Mouse (Mus musculus) CD4-positive helper T cell, adult 2 months (primary cell): Measurements from ENCODE around the gene Kcnj8.

ENCODE experiments used
- DNase-seq: peaks from one replicate; pipeline ENCODE4 v3.0.0-alpha.2; 2012; ENCODE audit warnings: low read depth, missing footprints, low spot score

Gene Kcnj8

DNA sequence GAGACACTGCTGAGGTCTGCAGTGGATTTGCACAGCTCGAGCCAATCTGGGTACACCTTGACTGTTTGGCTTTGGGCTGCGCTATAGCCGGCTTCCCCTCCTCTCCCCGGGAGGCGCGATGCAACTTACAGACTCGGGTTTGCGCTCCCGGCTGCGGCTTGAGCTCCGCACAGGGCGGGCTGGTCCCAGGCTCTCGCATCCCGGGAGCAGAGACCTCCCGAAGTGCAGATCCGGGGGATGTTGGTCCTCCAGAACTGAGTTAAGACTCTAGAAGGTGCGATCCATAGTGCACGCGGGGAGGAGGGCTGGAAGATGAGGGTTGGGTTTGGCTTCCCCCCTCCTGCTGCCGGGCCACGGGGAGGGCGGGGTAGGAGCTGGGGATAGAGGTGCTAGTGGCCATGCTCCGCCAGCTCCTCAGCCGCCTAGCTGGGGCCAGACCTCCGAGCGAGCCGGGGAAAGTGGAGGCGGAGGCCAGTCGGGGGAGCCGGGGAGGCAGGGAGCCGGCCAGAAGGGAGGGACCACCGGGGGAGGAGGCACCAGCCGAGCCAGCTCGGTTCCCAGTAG is at the start of gene Kcnj8:
Kcnj8 (minus strand) TSS at position 560 of the 564 bp plus-strand sequence.
- peak; percentile 21 for DNase-seq

DNA sequence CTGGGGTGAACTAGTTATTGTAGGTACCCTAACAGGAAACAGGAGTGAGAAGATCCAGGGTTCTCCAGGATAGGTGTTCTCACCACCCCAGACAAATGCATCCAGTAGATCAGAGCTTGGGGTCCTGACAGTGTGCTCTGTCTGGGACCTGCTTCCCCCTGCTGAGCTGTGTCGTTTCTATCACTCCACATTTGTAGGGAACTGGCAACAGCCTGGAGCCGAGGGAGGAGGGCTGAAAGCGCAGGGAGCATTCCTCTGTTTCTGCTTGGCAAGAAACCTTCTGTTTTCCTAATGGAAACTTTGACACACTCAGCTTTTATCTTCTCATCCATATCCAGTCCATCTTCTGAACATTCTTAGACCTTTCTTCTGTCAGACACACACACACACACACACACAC is 45.2 kb upstream of the Kcnj8 start:
- DNase-seq, result no peak

DNA sequence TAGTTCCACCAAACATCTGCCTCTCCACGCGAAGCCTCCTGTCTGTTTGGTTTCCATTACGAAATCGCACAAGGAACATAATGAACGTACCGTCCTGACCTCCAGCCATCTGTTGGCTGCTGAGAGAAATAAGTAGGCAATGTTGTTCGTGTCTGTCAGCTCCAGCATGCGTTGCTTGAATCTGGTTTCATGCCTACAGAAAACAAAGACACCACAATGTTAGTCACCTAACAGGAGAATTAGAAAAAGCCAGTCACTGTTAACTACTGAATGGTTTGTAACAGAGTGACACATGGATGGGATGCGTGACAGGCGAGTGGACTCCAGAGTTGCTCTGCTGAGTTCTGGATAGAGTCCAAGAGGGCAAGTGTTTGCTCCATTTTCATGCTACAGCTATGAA is 42.9 kb upstream of the Kcnj8 start:
- no peak for DNase-seq

DNA sequence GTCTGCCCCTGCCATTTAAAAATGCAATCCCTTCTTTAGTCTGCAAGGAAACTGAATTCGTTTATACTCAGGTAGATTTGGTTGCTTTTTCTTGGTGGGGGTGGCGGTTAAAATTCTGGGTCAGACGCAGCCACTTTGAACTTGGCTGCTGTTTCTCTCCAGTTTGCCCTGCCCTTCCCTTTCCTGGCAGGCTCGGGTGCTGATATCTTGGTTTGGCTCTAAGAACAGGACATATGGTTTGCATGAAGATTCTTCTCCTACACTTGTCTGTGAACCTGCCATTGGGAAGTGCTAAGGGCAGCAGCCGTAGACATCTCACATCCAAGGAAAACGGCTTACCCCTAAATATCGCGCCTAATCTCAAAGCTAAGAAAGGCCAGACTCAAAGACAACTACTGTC is 41.0 kb upstream of the Kcnj8 start:
- DNase-seq, result no peak

DNA sequence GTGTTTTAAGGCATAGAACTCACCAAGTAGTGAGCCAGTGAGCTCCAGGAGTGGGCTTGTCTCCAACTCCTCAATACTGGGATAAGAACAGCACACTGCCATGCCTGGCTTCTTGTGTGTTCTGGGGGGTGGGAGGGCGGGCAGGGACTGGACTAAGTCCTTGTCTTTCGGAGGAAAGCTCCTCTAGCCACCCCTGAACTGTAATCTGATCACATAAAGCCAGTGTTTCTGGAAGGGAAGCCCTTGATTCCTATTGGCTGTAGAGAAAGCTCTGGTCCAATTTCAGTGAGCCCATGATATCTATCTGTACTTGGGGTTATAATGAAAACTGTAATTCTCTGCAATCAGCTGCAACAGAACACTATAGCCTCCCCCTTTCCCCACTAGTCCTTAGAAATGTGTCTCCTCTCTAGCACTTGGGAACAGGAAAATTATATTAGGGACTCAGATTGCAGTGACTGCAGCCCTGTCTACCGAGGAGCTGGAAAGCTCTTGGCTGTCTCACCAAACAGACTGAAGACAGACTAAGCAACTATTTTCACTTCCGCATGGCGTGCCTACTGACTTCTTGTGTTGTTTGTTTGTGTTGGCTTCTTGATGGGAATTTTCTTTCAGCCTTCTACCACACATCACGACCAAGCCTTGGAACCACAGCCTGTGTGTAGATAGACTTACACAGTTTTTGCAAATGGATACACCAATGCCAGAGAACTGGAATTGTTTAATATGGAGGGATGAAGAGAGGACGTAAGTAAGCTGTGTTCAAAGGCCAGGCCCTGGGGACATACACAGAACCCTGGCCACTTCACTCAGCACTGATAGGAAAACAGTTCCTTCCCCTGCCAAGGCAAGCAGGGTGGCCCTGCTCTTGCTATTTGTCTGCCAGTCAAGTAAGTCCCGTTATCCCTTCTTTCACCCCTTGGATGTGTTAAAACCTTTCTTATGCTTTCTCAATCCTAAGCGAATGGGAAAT is 38.3 kb upstream of the Kcnj8 start:
- no peak for DNase-seq

DNA sequence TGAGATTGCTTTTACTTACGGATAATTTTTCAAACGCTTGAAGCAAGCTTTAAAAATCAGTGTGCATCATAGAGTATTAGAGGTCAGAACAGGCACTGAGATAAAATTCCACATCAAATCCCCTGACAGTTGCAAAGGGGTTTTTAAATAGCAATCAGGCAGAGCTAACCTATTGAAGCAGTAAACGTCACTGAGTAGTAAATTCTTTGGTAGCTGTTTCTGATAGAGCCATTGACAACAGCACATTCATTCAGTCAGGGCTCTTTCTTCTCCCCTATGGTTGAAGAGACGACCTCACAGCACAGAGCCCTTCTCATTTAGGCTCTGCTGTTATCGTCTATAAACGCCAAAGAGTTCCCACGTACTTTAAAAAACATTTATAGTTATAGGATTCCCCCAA is 35.7 kb upstream of the Kcnj8 start:
- DNase-seq, result no peak

DNA sequence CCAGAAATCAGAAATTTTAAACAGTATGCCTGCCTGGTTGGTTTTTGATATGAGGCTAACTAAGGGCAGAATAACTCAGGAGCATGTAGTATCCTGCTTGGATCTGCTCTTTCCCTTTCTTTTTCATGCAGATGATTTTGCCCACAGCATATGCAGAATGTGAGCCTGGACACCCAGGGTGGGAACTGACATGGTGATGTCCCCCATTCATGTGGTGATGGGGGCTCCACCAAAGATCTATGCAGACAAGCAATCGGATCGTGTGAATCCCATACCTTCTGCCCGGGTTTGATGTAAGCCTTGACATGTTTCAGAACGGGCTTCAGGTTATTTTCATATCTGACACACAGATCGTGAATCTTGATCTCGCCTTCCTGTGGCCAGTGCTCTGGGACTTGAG is 31.4 kb upstream of the Kcnj8 start:
- DNase-seq, result no peak

DNA sequence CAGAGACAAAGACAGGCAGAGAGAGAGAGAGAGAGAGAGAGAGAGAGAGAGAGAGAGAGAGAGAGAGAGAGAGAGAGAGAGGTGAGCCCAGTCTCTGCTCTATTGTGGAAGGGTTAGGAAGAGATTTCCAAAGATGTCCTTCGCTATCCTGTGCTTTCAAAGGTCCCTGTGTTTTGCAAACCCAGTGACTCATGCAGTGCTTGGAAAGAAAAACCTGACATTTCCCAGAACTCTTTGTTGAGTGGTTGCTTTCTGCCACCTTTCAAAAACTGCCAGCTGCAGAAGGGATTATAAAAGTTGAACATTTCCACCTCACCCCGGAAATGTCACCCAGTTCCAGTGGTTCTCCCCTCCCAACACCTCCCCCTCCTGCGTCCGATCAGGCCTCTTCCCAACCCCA is 7.4 kb upstream of the Kcnj8 start:
- no peak for DNase-seq

DNA sequence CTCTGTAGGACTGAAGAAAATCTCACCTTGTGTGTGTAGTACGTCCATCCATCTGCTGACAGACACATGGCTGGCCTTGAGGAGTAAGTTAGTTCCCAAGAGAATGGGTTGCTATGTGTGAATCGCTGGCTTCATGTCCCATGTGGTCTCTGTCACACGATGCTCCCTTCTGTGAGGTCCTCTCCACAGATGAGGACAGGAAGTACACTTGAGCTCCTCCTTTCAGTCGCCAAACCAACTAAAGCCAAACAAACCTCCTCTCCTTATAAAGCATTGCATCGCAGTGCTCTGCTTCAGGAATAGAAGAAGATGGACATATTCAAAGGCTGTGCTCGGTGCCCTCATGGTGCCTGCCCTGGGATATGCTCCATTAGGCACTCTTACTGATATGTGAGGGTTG is 6.4 kb upstream of the Kcnj8 start:
- DNase-seq, result no peak

DNA sequence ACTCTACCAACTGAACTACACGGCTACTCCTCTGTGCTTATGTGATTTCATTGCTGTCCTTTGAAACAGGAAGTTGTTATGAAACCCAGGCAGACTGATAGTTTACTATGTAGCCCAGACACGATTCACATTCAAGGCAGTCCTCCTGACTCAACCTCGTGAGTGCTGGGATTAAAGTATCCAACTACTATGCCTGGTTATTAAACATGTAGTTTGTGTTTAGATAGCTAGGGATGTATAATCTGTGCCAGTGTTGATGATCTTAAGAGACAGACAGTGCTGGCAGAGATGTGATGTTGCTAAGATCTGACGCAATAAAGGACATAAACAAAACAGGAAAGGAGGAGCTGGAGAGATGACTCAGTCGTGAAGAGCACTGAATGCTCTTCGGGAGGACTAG is 1.5 kb upstream of the Kcnj8 start:
- DNase-seq, result no peak

DNA sequence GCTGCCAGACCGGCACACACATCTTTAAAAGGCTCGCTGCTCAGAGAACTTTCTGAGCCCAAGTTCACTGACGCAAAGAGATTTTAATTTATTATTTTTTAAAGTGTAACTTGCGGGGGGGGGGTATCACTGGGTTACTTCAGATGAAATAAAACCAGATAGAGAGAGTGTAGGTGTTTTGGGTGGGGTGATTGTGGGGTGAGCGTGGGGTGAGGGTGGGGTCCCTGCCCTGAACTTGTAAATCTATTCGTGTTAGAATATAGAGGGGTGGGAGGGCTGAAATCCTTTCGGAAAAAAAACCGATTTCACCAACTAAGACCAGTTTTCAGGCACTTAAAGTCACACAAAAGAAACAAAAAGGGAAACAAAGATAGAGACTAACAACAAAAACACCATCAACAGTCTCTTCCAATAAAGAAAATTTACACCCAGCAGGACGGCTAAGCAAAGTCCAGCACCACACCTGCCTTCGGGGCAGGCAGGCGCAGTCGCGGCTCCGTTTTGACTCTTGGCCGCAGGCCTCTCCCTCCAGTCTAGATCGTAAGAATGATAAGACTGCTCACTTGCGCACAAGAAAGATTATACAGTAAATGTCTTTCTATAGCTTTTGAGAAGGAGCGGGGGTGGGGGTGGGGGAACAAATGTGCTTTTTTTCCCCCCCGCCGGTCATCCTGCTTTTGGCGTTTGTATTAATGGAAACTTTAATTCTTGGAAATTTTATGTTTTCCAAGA is 381 bp upstream of the Kcnj8 start:
- DNase-seq, result peak; percentile 28

DNA sequence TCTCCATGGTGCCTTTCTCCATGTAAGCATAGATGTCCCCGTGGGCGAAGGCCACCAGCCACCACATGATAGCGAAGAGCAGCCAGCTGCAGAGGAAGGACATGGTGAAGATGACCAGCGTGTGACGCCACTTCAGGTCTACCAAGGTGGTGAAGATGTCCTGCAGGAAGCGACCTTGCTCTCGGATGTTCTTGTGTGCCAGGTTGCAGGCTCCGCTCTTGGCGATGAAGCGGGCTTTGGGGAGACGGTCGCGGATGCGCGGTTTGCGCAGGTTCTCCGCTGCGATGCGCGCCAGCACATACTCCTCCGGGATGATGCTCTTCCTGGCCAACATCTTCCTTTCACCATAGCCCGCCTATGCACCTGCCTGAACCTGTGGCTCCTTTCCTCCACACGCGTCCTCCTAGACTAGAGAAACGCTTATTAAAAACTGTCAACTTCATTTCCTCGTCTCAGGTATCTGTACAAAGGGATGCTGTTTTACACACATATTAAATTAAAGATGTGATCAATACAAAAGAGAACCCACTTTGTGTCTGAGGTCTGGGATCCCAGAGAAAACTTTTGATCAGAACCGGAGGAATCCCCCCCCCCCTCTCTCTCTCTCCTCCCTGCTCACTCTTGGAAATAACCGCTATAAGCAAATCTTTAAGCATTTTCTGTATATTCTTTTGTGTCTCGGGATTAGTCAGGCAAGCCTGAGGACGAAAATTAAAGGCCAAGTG is 1.2 kb downstream of the Kcnj8 start:
- no peak for DNase-seq

DNA sequence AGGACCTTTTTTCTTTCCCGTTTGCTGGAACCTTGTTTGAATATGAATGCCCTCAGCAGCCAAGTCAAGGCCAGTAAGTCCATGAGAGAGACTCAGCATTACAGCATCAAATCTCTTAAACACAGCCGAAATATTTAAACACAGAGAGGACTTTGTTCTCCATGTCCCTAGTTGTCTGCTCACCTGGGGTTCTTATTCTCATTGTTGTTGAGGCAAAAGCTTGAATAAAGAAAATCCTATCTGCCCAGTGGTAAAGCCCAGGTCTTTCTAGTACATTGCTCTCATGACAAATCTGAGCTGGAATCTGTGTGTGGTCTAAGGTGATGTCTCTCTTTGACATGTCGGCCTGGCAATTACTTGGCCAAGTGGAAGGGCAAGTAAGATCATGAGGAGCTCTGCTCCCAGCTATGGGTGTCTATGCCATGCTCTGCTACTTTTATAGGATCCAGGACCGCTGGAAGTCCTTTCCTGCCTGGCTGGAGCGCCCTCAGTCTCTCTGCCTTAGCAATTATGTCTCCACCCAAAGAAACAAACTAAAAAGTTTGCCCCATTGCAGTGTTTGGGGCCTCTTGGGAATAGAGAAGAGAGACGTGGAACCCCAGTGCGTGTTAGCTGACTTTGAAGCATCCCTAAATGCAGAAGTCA is 2.6 kb downstream of the Kcnj8 start:
- no peak for DNase-seq

DNA sequence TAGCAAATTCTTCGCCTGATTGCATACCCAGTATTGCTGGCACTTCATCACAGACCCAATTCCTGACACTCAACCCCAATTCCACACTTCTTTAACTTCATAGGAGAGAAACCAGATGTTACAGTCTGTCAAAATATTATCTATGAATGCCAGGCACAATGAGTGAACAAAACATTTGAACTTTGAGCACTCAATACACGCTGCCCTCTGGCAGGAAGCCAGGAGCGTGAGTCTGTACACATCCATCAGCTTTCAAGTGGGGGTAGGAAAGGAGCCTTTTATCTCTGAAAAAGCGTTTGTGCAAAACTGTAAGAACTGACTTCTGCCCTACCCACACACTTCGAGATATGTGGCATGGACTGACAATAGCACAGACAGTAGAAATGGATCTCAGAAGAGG is 4.0 kb downstream of the Kcnj8 start:
- peak; percentile 51 for DNase-seq

DNA sequence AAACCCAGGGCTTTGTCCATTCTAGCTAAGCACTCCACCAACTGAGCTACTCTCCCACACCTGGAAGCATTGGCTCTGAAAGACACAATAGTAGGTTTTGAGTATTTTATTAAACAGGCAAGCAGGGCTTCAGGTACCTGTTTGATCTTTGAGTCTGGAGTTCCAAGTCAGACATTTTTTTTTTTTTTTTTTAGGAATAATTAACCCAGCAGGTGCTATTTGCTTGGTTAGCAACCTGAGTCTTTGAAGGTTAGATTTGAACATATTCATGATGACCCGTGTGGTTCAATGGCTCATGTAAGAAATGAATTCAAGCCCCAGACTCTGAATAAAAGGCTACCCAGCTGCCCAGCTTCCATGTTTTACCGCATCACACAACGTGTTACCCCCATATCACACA is 6.7 kb downstream of the Kcnj8 start:
- DNase-seq, result no peak

DNA sequence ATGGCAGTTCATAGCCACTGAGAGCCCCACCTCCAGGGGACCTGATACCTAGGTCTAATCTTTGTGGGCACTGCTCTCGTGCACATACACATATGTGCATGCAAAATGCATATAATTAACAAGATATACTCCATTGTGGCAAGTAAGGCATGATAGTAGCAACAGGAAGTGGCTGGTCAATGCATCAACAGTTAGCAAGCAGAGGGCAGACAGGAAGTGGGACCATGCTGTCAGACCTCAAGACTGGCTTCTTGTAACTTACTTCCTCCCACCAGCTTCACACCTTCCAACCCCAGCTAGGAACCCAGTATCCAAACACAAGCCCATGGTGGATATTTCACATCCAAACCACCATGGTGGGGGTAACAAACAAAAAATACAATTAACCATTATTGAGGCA is 10.3 kb downstream of the Kcnj8 start:
- DNase-seq, result peak; percentile 54

DNA sequence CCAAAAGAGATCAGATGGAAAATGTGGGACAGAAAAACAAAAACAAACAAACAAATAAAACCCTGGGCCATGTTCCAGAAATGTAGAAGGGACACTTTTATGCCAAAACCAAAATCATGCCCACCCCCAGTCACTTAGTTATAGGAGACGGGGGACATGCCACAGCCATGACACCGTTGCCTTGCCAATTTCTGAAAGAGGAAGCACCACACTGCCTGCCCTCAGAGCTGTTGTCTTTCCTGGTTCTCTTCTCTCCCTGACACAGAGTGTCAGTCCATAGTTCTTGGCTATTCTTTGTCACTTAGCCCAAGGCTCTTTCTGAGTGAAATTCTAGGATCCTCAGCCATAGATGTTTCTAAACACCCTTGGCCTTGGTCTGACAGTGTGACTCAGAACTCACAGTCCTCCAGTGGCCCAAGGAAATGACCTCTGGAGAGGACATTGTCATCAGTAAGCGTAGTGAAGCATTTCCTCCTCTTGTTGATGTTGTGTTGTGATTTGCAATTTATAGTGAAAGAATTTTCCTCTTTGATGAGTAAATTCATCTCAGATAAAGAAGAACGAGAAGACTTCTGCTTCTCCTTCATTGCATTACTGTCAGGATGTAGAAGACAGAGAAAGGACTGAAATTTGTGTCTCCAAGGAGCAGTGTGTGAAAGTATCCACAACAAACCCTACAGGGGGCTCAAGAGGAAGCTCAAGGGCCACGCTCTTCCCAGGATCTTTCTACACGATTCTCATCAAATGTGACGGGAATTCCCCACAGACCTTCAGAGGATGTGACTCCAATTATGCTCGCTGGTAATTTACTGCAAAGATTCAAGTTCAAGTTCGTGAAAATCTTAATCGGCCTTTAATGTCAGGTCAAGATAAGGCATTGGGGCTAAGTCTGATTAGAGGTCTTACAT is 12.4 kb downstream of the Kcnj8 start:
- DNase-seq, result no peak

DNA sequence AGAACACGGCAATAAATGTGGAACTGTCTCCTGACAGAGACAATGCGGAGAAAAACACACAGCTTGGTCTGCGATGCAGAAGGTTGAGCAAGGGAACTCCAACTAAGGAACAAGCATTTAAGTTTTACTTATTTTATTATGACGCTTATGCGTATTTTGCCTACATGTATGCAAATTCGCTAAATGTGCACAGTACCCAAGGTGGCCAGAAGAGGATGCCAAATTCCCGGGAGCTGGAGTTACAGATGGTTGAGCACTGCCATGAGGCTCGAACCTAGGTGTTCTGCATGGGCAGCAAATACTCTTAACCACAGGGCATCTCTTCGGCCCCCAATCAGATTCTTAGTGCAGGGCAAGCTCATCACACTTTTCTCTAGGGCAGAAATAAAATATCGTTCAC is 13.3 kb downstream of the Kcnj8 start:
- DNase-seq, result no peak

DNA sequence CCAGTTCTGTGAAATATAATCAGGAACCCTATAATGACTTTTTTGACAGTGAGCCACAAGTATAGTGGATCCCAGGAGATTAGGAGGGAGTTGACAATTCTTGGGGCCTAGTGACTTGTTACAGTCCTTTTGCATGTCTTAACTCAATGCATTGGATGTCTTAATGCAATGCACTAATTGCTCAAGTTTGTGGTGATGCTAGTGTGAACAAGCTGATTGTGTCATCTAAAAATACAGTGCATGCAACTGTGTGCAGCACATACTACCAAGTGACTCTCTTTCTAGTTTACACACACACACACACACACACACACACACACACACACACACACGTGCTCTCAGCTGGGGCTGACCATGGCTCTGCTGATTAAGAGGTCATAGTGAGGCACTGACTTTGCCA is 15.4 kb downstream of the Kcnj8 start:
- DNase-seq, result no peak

DNA sequence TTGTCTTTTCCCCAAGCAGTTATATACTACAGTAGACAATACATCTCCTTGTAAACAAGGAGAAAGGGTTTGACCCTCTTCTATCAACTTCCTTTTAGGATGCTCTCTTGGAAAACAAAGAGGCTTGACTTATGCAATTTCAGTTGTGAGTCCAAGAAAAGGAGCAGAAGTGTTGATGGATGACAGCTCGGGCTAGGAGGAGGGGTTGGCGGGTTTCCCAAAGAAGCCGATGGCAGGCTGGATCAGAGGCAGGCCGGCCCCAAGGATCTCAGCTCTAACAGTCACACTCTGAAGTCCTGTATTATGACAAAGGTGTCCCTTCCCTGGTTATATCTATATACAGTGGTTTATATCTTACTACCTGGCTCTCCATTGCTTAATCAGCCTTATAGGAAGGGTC is 19.9 kb downstream of the Kcnj8 start:
- no peak for DNase-seq
